In the genomic region with DNA sequence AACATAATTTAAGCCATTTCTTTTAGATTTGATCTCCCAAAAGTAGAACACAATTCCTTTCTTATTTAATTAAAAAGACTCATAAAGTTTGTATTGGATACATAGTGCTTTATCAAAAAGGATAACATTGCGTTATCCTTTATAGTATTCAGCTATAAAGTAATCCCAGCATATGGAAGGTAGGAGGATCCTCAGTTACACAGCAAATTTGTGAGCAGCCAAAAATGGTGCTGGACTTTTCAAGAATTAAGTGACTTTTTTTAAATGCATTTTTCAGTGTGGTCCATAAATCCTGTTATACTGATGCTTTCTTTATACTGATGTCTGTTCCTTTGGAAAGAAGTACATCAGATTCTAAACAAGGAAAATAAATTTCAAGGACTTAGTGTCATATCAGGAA, we compare ENCODE assay signal across 17 mouse cellular contexts.
"Had no signal": no experiment of that assay in that cellular context is flagged by ENCODE, and none has a peak within 500 bp of the region (broad histone marks: within the 10 kb centered on the region; RNA-seq: fewer than 3 reads in every experiment).

No protein-coding gene starts in this region.

- H3K9ac ChIP-seq: neural tube, embryonic 12.5 days; neural tube, embryonic 13.5 days; neural tube, embryonic 15.5 days; stomach, embryonic 15.5 days had no signal

- H3K36me3 ChIP-seq: neural tube, embryonic 12.5 days; stomach, embryonic 15.5 days had no signal

- H3K4me2 ChIP-seq: neural tube, embryonic 12.5 days; neural tube, embryonic 13.5 days; neural tube, embryonic 15.5 days; stomach, embryonic 15.5 days had no signal

- H3K4me3 ChIP-seq: neural tube, embryonic 12.5 days; neural tube, embryonic 13.5 days; neural tube, embryonic 15.5 days; stomach, embryonic 15.5 days had no signal

- DNase-seq: retina, postnatal 1 day; right cerebral cortex, adult 18-20 months; right cerebral cortex, postnatal 14 days; right cerebral cortex, postnatal 25 days; right cerebral cortex, postnatal 4 days; spleen, adult 18-20 months; thymus, adult 18-20 months; thymus, adult 2 months; thymus, postnatal 14 days; thymus, postnatal 25 days; thymus, postnatal 36 days; thymus, postnatal 4 days had no signal

- H3K9me3 ChIP-seq: neural tube, embryonic 12.5 days; neural tube, embryonic 13.5 days; neural tube, embryonic 15.5 days; stomach, embryonic 15.5 days had no signal

- H3K27ac ChIP-seq: neural tube, embryonic 12.5 days; neural tube, embryonic 13.5 days; neural tube, embryonic 15.5 days; stomach, embryonic 15.5 days; stomach, postnatal 0 days had no signal

- H3K4me1 ChIP-seq: neural tube, embryonic 12.5 days had no signal

- H3K27me3 ChIP-seq: neural tube, embryonic 12.5 days; neural tube, embryonic 13.5 days; neural tube, embryonic 15.5 days; stomach, embryonic 15.5 days had no signal
